In genomic region chr3:108634761-108635160, GRCm38 (mm10) we compare ENCODE assay signal across 19 mouse cellular contexts.
"Had no signal": no experiment of that assay in that cellular context is flagged by ENCODE, and none has a peak within 500 bp of the region (broad histone marks: within the 10 kb centered on the region; RNA-seq: fewer than 3 reads in every experiment).

No protein-coding gene starts in this region.

- H3K27me3 ChIP-seq: kidney, embryonic 15.5 days; liver, embryonic 13.5 days; midbrain, embryonic 12.5 days; midbrain, embryonic 15.5 days; neural tube, embryonic 12.5 days; neural tube, embryonic 15.5 days had no signal

- H3K4me2 ChIP-seq: kidney, embryonic 15.5 days; liver, embryonic 13.5 days; lung, embryonic 14.5 days; midbrain, embryonic 12.5 days; midbrain, embryonic 15.5 days; neural tube, embryonic 12.5 days; neural tube, embryonic 15.5 days had no signal

- H3K27ac ChIP-seq: kidney, embryonic 15.5 days; left cerebral cortex, adult 2 months; liver, embryonic 13.5 days; macrophage; midbrain, embryonic 12.5 days; midbrain, embryonic 15.5 days; neural tube, embryonic 12.5 days; neural tube, embryonic 15.5 days; stomach, postnatal 0 days had no signal

- H3K9me3 ChIP-seq: kidney, embryonic 15.5 days; liver, embryonic 13.5 days; midbrain, embryonic 12.5 days; midbrain, embryonic 15.5 days; neural tube, embryonic 12.5 days; neural tube, embryonic 15.5 days had no signal

- ATAC-seq: lung, postnatal 0 days; midbrain, embryonic 15.5 days had no signal

- H3K9ac ChIP-seq: kidney, embryonic 15.5 days; liver, embryonic 13.5 days; lung, embryonic 14.5 days; midbrain, embryonic 12.5 days; midbrain, embryonic 15.5 days; neural tube, embryonic 12.5 days; neural tube, embryonic 15.5 days had no signal

- H3K4me1 ChIP-seq: kidney, embryonic 15.5 days; liver, embryonic 13.5 days; midbrain, embryonic 12.5 days; midbrain, embryonic 15.5 days; neural tube, embryonic 12.5 days; neural tube, embryonic 15.5 days had no signal

- DNase-seq: kidney, postnatal 10 days; kidney, postnatal 36 days; layer of hippocampus, postnatal 36 days; liver, embryonic 13.5 days; lung, embryonic 14.5 days; right cerebral cortex, adult 18-20 months; right cerebral cortex, postnatal 14 days; right cerebral cortex, postnatal 4 days; thymus, adult 18-20 months; thymus, postnatal 36 days had no signal

- H3K36me3 ChIP-seq: kidney, embryonic 15.5 days; liver, embryonic 13.5 days had no signal

- H3K4me3 ChIP-seq: kidney, embryonic 15.5 days; left cerebral cortex, adult 2 months; liver, embryonic 13.5 days; midbrain, embryonic 12.5 days; midbrain, embryonic 15.5 days; neural tube, embryonic 12.5 days; neural tube, embryonic 15.5 days had no signal
